Mouse (Mus musculus) spleen, embryonic (tissue): ENCODE measurements at regions not wholly inside any gene's neighbourhood (a gene's known extent, or its start where the extent isn't known, plus 50 kb on each side); places are given as distances from the start of the nearest gene placed in this dataset.

Experiments
- CTCF ChIA-PET: fragments of 350-600 bp; sonication (Branson Sonifier 250); formaldehyde crosslinking; loops from one replicate; lab custom pipeline; 2022; lab: Charles Lee

DNA sequence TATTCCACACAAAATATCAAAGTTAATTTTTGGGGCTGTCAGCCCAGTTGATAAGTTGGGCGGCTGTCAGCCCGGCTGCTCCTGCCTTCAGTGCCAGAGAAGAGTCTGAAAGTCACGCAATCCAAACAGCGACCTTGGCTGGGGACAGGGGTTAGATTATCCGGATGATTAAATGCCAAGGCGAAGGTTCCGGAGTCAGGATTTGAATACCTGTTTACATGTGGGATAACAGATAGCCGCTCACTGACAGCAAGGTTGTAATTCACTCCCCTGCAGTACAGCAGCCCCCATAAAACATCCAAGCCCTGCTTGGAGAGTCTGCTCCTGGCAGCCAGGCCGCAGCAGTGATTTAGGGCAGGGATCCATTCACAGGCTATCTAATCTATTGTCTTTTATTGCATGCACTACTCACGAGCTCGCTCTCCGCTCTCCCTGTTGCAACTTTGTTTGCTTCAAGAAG lies 388.3 kb downstream of the Gm45692 start:
- CTCF ChIA-PET: no interaction called here

- CTCF ChIA-PET: no interaction called here
These were observed 389.9 kb downstream of the Gm45692 start for GRCm38 (mm10) chr8:26509254-26509653.

DNA sequence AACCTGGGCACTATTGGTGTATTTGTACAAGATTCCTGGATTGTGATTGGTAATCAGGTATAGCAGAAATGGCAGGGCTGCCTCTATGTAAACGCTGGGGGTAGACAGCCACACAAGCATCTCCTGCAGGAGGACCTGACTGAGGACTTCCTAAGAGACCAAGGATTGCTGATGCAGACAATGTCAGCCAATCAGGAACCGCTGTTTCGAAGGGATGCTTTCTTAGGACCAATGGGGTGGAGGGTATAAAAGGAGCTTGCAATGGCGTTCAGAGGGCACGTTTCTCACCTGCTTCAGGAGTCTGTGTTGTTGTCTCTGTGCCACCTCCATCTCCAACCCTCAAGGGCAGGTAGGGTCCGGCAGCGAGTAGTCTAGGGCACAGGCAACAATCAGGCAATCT lies 393.7 kb downstream of the Gm45692 start:
- CTCF ChIA-PET: no interaction called here

DNA sequence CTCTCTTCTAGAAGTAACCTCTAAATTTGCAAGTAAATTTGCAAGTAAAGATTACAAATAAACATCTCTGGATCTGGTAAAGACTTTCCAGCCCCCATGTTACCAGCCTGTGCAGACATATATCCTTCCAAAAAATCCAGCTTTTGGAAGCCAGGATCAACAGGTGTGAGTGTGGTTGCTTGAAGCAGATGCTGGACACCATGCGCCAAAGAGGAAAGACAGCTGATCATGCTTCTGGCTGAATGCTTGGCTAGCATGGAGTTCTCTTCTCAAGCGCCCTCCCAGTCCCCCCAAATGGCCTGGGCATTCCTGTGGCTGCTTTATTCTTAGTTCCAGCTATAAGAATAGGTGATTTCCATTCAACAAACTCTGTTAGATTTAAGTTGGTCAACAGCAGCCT lies 404.9 kb downstream of the Gm45692 start:
- CTCF ChIA-PET: no interaction called here

GRCm38 (mm10) chr8:26526474-26527185 lies 407.3 kb downstream of the Gm45692 start:
- CTCF ChIA-PET: no interaction called here

DNA sequence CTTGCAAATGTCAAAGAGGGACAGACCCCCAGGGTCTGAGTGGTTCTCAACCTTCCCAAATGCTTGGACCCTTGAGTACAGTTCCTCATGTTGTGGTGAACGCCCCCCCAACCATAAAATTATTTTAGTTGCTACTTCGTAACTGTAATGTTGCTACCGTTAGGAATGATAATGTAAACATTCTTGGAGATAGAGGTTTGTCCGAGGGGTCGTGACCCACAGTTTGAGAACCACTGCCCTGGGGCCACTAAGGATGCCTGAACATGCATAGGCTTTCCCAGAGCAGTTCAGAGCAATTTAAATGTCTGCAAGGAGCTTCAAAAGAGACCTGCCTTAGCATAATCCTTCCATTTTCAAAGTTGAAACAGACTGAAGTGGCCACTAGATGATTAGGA lies 407.8 kb downstream of the Gm45692 start:
- CTCF ChIA-PET: no interaction called here

DNA sequence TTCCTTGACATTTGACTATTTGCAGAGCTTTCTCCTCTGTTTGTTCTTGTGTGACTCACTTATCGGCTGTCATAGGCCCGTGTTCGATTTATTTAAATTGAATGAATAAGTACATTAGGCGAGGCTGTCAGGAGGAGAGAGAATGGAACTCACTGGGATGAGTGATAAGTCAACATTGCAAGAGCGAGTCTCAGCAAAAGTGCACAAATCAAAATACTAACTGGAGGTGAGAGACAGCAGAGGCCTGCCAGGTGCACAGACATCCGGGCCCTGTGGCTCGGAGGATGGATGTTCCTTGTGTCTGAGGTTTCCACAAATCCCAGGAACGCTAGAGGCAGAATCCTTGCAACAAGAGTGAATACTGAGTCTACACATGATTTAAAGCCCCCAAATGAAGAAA lies 410.6 kb downstream of the Gm45692 start:
- CTCF ChIA-PET: no interaction called here

GRCm38 (mm10) chr8:26533444-26534421 lies 414.4 kb downstream of the Gm45692 start:
- CTCF ChIA-PET: no interaction called here

- CTCF ChIA-PET: interaction anchor here (0.8 kb wide), 1 partner anchor 17 kb away, joined by 4 read pairs; no protein-coding TSS in a partner anchor
These were observed 416.5 kb downstream of the Gm45692 start for GRCm38 (mm10) chr8:26535816-26536215.

DNA sequence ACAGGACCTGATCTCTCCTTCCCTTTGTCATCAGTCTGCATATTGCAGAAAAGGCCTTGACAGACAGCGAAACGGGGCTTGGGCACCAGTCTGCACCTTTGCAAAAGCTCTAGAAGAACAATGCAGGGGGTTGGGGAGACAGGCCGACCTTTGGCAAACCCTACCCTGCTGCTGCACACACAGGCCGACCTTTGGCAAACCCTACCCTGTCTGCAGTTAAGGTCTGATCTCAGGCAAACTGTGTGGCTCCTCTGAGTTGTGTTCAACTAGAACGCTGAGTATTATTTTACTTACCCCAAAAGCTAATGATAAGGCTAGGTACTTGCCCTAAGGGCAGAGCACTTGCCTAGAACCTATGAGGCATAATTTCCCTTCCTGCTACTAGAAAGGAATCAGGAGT lies 423.4 kb upstream of the Zfp703 start:
- CTCF ChIA-PET: interaction anchor here (0.5 kb wide), 1 partner anchor 429 kb away, joined by 3 read pairs; no protein-coding TSS in a partner anchor

GRCm38 (mm10) chr8:26559196-26559595 lies 417.9 kb upstream of the Zfp703 start:
- CTCF ChIA-PET: no interaction called here

- CTCF ChIA-PET: no interaction called here
These were observed 414.0 kb upstream of the Zfp703 start for GRCm38 (mm10) chr8:26563151-26563550.

- CTCF ChIA-PET: no interaction called here
These were observed 412.9 kb upstream of the Zfp703 start for GRCm38 (mm10) chr8:26564254-26564653.

DNA sequence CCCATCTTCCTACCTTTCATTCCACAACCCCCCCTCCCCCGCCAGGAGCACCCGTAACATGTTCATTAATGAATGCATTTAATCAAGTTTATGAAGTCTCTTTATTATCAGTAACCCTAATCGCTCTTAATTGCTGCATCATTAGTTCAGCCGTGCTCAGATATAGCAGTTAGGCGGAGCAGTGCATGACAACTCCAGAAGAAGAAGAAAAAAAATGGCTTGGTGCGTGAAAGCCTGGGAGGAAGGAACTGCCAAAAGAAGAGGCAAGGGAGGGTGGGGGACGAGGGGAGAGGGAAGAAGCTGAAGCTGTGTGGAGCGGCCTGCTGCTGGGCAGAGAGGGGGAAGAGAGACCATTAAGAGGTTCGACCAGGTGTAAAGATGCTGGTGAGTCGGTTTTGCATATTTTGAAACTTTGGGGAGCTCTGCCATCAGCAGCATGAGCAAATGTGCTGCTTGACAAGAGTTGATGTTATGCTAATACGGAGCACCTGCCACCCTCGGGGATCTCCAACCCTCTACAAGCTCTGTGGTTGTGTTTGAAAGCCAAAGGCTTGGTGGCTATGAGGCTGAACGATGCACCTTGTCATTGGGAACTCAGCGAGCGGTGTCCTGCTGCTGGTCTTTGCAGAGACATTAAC lies 408.6 kb upstream of the Zfp703 start:
- CTCF ChIA-PET: no interaction called here

- CTCF ChIA-PET: no interaction called here
These were observed 388.3 kb upstream of the Zfp703 start for GRCm38 (mm10) chr8:26588841-26589240.

DNA sequence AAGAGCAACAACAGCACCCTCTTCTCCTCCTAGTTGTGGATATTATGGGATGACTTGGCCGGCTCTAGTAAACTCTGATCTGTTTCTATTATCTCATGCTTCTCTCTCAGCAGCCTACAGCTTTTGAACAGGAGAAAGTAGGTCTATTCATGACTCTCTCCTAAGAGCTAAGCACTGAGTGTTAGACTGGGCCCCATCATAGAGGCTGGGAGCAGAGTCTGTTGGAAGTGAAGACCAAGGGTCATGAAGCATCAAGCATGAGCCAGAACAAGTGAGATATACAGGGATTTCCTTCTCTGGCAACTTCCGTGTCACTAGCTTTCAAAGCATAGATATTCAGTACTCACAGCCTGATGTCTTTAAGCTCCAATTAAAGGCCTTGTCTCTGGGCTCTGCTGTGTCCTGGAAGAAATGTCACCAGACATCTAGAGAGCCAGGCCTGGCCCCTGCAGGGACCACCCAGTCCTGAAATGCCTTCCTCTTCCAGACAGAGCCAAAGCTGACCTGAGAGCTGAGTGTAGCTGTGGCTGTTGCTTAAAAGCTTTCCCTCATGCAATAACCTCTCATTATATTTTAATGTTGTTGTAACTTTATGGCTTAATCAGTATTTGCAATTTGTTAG lies 386.4 kb upstream of the Zfp703 start:
- CTCF ChIA-PET: no interaction called here

- CTCF ChIA-PET: no interaction called here
These were observed 385.9 kb upstream of the Zfp703 start for GRCm38 (mm10) chr8:26591266-26591665.

DNA sequence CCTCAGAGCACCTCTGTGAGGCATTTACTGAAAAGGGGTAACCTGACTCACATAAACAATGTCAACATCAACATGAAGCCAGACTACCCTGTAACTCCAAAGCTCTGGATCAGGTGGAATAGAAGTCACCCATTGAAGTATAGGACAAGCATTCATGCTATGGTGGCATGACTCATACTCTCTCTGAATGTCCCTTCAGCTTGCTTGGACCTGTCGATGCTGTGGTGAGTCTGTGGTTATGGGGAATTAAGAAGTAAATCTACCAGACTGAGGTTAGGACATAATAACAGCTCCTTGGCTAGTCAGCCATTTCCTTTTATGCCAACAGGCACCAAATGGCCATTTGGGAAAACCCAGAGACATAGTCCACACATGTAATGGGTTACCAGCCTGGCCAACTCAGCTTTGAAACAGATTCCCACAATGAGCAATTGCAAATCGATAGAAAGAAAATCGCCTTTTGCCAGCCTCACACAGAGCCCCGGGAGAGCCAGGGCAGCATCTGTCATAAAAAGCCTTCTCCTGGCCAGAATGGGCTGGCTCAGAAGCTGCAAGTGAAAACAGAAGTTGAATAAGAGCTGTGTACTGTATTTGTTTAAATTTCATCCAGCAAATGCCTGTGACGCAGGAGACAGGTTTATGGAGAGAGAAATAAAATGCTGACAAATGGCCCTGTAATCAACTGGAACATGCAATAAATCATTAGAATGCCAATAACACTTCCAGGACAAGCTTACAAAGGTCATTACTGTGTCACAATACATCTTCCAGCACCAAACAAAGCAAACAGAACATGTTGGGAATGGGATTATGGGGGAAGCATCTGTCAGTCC lies 383.4 kb upstream of the Zfp703 start:
- CTCF ChIA-PET: no interaction called here

- CTCF ChIA-PET: no interaction called here
These were observed 382.7 kb upstream of the Zfp703 start for GRCm38 (mm10) chr8:26594369-26594920.

DNA sequence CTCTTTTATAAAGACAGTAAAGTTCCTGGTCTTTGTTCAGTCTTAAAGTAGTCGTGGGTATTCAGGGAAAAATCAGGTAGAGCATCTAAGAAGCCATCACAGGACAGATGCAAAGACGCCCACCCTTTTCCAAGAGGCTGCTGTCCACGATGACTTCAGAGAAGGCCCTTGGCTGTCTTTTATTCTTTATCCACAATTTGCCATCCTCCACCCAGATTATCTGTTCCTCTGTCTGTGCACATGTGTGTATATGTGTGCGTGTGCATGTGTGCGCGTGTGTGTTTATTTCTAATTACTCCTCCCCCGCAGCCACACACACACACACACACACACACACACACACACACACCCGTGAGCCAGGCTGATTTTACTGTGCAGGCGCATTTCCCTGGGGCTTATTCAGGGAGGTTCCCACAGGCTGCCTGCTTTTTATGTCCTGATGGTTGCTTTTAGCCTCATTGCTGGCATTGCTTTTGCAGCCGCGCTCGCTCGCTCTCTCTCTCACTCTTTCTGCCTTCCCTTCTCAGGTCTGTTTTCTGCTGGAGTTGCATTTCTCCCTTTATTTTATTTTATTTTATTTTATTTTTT lies 381.6 kb upstream of the Zfp703 start:
- CTCF ChIA-PET: no interaction called here
